Mouse (Mus musculus): ENCODE measurements around the gene Fbxo21. TPM values are rescaled to one million over a fixed set of nuclear protein-coding genes. Genes with fewer than 3 reads are reported as not detected.

Fbxo21 gene
- polyA plus RNA-seq, 2 experiments = 9.5 to 10.0 TPM

GRCm38 (mm10) chr5:117937186-117937585 is 39.3 kb upstream of the Fbxo21 start:
- H3K4me2 ChIP-seq (ENCODE audit: low read depth) = no peak overlapping the region
- no peak for DNase-seq (ENCODE audit: low read depth in 3 of 3, low spot score in 3 of 3)
- no peaks in the 10 kb centered on the region for H3K4me1 ChIP-seq (replicated peaks; ENCODE audit: control insufficient read depth in 2 of 2, insufficient read depth in 2 of 2, low read length in 1 of 2)
- no peaks in the 10 kb centered on the region for H3K9me3 ChIP-seq (ENCODE audit: control insufficient read depth, low read length)
- H3K36me3 ChIP-seq (replicated peaks; ENCODE audit: control insufficient read depth, insufficient read depth, low read depth) = no peaks in the 10 kb centered on the region
- no peak overlapping the region for H3K27ac ChIP-seq
- H3K9ac ChIP-seq (replicated peaks) = no peak overlapping the region
- H3K4me3 ChIP-seq (ENCODE audit: insufficient read depth in 1 of 2, low read depth in 2 of 2, low read length in 2 of 2) = no peak overlapping the region
- ATAC-seq (ENCODE audit: insufficient read depth) = no peak
- TF ChIP-seq EP300 (IDR thresholded peaks at IDR 0.05; ENCODE audit: low read depth) (no peak), CTCF (IDR thresholded peaks at IDR 0.05; ENCODE audit: low read depth) (no peak)
- WGBS (ENCODE audit: insufficient replicate concordance) = 50% methylated on average over 3 of the region's 3 CpGs
- no peaks in the 10 kb centered on the region for H3K27me3 ChIP-seq (ENCODE audit: control insufficient read depth, insufficient read depth, low read length)

GRCm38 (mm10) chr5:117938182-117938581 is 38.3 kb upstream of the Fbxo21 start:
- ATAC-seq (ENCODE audit: insufficient read depth) (peak; percentile 15; the same call in 1 of the 2 replicates), DNase-seq (ENCODE audit: low read depth in 3 of 3, low spot score in 3 of 3) (peak; percentile 41 to 46 (median 45))
- H3K36me3 ChIP-seq (replicated peaks; ENCODE audit: control insufficient read depth, insufficient read depth, low read depth) = no peaks in the 10 kb centered on the region
- no peak overlapping the region for H3K9ac ChIP-seq (replicated peaks)
- H3K4me1 ChIP-seq (replicated peaks; ENCODE audit: control insufficient read depth in 2 of 2, insufficient read depth in 2 of 2, low read length in 1 of 2) = no peaks in the 10 kb centered on the region
- 7% methylated on average over 14 of the region's 14 CpGs for WGBS (ENCODE audit: insufficient replicate concordance)
- H3K27ac ChIP-seq = no peak overlapping the region
- peak overlapping the region; percentile 6; the same call in 1 of the 2 replicates for H3K4me2 ChIP-seq (ENCODE audit: low read depth)
- no peak for TF ChIP-seq EP300 (IDR thresholded peaks at IDR 0.05; ENCODE audit: low read depth)
- peak; percentile 89 for TF ChIP-seq CTCF (IDR thresholded peaks at IDR 0.05; ENCODE audit: low read depth)
- no peak overlapping the region for H3K4me3 ChIP-seq (ENCODE audit: insufficient read depth in 1 of 2, low read depth in 2 of 2, low read length in 2 of 2)
- H3K9me3 ChIP-seq (ENCODE audit: control insufficient read depth, low read length) = no peaks in the 10 kb centered on the region
- H3K27me3 ChIP-seq (ENCODE audit: control insufficient read depth, insufficient read depth, low read length) = no peaks in the 10 kb centered on the region

GRCm38 (mm10) chr5:117939402-117939801 is 37.1 kb upstream of the Fbxo21 start:
- no peaks in the 10 kb centered on the region for H3K4me1 ChIP-seq (replicated peaks; ENCODE audit: control insufficient read depth in 2 of 2, insufficient read depth in 2 of 2, low read length in 1 of 2)
- H3K9ac ChIP-seq (replicated peaks) = no peak overlapping the region
- 66% methylated on average over 8 of the region's 8 CpGs for WGBS (ENCODE audit: insufficient replicate concordance)
- no peaks in the 10 kb centered on the region for H3K9me3 ChIP-seq (ENCODE audit: control insufficient read depth, low read length)
- TF ChIP-seq EP300 (IDR thresholded peaks at IDR 0.05; ENCODE audit: low read depth) = no peak
- H3K36me3 ChIP-seq (replicated peaks; ENCODE audit: control insufficient read depth, insufficient read depth, low read depth) = no peaks in the 10 kb centered on the region
- no peak overlapping the region for H3K27ac ChIP-seq
- no peak for ATAC-seq (ENCODE audit: insufficient read depth)
- no peak overlapping the region for H3K4me2 ChIP-seq (ENCODE audit: low read depth)
- DNase-seq (ENCODE audit: low read depth in 3 of 3, low spot score in 3 of 3) = no peak
- H3K27me3 ChIP-seq (ENCODE audit: control insufficient read depth, insufficient read depth, low read length) = no peaks in the 10 kb centered on the region
- no peak overlapping the region for H3K4me3 ChIP-seq (ENCODE audit: insufficient read depth in 1 of 2, low read depth in 2 of 2, low read length in 2 of 2)

GRCm38 (mm10) chr5:117941552-117941951 is 35.0 kb upstream of the Fbxo21 start:
- 61% methylated on average over 3 of the region's 3 CpGs for WGBS (ENCODE audit: insufficient replicate concordance)
- DNase-seq (ENCODE audit: low read depth in 3 of 3, low spot score in 3 of 3) (no peak), ATAC-seq (ENCODE audit: insufficient read depth) (no peak)
- no peaks in the 10 kb centered on the region for H3K9me3 ChIP-seq (ENCODE audit: control insufficient read depth, low read length)
- no peaks in the 10 kb centered on the region for H3K36me3 ChIP-seq (replicated peaks; ENCODE audit: control insufficient read depth, insufficient read depth, low read depth)
- H3K9ac ChIP-seq (replicated peaks) = no peak overlapping the region
- H3K4me2 ChIP-seq (ENCODE audit: low read depth) = no peak overlapping the region
- TF ChIP-seq EP300 (IDR thresholded peaks at IDR 0.05; ENCODE audit: low read depth) (no peak), CTCF (IDR thresholded peaks at IDR 0.05; ENCODE audit: low read depth) (peak; percentile 45)
- no peaks in the 10 kb centered on the region for H3K27me3 ChIP-seq (ENCODE audit: control insufficient read depth, insufficient read depth, low read length)
- H3K4me3 ChIP-seq (ENCODE audit: insufficient read depth in 1 of 2, low read depth in 2 of 2, low read length in 2 of 2) = no peak overlapping the region
- H3K27ac ChIP-seq = no peak overlapping the region
- no peaks in the 10 kb centered on the region for H3K4me1 ChIP-seq (replicated peaks; ENCODE audit: control insufficient read depth in 2 of 2, insufficient read depth in 2 of 2, low read length in 1 of 2)

- H3K4me3 ChIP-seq (ENCODE audit: insufficient read depth in 1 of 2, low read depth in 2 of 2, low read length in 2 of 2) = no peak overlapping the region
- H3K4me2 ChIP-seq (ENCODE audit: low read depth) = no peak overlapping the region
- no peak overlapping the region for H3K27ac ChIP-seq
- H3K36me3 ChIP-seq (replicated peaks; ENCODE audit: control insufficient read depth, insufficient read depth, low read depth) = no peaks in the 10 kb centered on the region
- WGBS (ENCODE audit: insufficient replicate concordance) = 19% methylated on average over 4 of the region's 4 CpGs
- ATAC-seq (ENCODE audit: insufficient read depth) (no peak), DNase-seq (ENCODE audit: low read depth in 3 of 3, low spot score in 3 of 3) (no peak)
- no peaks in the 10 kb centered on the region for H3K9me3 ChIP-seq (ENCODE audit: control insufficient read depth, low read length)
- no peak overlapping the region for H3K9ac ChIP-seq (replicated peaks)
- H3K4me1 ChIP-seq (replicated peaks; ENCODE audit: control insufficient read depth in 2 of 2, insufficient read depth in 2 of 2, low read length in 1 of 2) = no peaks in the 10 kb centered on the region
- TF ChIP-seq CTCF (IDR thresholded peaks at IDR 0.05; ENCODE audit: low read depth) (peak; percentile 54), EP300 (IDR thresholded peaks at IDR 0.05; ENCODE audit: low read depth) (no peak)
- no peaks in the 10 kb centered on the region for H3K27me3 ChIP-seq (ENCODE audit: control insufficient read depth, insufficient read depth, low read length)
These were observed 29.9 kb upstream of the Fbxo21 start for GRCm38 (mm10) chr5:117946605-117947004.
